Mouse (Mus musculus): ENCODE data around the gene Kif1b.

DNA sequence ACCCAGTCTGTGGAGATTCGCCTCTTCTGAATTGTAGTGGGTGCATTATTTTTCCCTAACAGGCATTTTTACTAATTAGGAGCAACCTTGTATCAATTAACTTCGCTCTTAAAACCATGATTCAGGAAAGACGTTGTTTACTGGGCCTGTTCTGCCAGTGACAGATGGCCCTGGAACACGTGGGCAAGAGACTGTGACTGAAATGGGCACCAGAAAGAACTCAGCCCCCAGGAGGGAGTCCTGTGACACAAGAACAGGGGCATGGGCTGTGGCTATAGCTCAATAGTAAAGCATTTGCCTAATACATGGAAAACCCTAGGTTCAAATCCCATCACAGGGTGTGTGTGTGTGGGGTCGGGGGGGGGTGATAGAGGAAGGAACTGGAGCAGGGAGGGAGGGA is 9.9 kb upstream of the Kif1b start:
- TF ChIP-seq EP300 (IDR thresholded peaks at IDR 0.05; ENCODE audit: low read depth) (no peak), CTCF (IDR thresholded peaks at IDR 0.05; ENCODE audit: low read depth) (no peak)

Data from liver, embryonic 14.5 days (tissue).